Mouse (Mus musculus): ENCODE data around the gene Gabre.

Gene Gabre

DNA sequence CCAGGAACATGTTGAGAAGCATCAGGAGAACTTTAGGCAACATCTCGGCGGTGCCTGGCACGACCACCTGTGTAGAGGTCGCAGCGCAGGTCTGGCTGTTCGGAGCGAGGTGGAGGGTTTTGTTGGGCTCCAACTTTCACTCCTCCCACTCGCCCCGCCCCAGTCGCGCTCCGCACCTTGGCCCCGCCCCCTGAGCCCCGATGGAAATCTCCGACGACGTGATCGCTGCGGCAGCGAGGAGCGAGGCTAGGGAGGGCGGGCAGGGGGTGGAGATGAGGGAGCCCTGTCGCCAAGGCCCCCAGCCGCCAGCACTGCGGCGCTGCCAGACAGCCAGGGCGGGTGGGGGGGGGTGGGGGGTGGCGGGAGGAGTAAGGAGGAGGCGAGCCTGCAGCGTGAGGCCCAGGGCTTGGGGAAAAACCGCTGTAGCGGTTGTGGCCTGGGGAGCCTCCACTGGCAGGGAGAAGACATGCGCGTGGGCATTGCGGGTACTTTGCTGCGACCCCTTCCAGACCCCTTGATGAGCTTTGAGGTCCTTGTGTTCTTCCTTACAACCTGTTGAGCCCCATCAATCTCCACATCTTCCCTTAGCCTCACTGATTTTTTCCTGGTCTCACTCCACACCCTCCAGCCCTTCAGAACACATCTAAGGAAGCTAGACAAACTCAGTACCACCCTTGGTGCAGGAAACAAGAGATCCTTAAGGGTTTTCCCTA lies at the start of gene Gabre:
Gabre (minus strand) TSS at position 145 of the 713 bp plus-strand sequence.
- DNase-seq (ENCODE audit: low read depth, low spot score) = no peak

DNA sequence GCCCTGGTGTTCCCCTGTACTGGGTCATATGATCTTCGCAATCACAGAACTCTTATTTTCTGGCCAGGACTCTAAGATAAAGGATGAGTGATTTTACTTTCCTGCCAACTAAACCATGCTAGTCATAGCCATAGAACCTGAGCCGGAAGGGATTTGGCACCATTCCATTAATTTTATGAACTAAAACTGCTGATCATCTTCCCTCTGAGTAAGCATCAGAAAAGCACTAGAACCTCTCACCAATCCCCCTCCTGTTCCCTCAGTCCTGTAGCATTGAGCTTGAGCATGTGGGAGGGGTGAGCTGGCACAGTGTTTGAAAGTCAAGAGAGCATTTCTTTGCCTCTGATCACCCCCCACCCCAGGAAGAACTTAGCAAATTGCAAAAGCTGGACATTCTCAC lies 23.2 kb upstream of the Gabre start:
- DNase-seq (ENCODE audit: low read depth, low spot score) = no peak

DNA sequence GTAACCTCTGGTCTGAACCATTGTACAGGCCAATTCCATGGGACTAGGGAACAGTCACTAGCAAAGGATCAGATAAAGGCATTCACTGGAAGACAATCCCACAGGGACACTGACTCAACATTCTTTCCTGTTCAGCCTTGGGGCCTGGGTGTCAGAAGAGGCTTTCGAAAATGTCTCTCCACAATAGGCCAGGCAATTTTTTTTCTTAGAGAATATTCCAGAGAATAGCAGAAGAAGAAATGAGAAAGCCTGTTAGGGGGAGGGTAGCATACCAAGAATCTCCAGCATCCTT lies 715 bp upstream of the Gabre start:
- DNase-seq (ENCODE audit: low read depth, low spot score) = no peak

DNA sequence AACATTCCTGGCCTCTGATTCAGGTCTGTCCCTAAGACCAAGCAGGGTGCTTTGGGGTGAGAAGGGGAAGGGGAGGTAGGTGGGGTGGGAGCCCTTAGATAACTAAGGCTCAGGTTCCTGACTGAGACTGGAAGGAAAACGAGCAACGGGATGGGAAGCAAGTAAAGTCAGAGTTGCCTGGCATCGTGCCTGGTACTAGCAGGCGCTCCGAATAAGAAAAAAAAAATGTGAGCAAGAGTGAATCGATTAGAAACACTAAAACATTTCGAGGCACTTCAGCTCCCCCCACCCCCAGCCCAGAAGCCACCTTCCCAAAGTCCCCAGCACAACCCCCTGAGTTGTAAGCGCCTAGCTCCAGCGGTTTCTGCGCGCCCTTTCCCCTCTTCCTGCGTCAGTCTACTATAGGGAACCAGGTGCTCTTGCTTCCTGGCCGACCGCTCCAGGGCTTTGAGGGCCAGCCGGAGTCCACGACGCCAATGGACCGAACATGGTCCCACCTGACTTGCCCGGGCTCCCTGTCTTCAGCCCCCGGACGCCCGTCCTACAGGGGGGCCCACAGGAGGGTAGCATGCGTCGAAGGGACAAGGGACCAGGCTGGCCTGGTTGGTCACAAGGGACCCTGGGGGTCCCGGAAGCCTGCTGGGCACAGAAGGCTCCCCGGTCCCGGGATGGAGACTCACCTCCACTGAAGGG lies 491 bp downstream of the Gabre start:
- DNase-seq (ENCODE audit: low read depth, low spot score) = no peak

DNA sequence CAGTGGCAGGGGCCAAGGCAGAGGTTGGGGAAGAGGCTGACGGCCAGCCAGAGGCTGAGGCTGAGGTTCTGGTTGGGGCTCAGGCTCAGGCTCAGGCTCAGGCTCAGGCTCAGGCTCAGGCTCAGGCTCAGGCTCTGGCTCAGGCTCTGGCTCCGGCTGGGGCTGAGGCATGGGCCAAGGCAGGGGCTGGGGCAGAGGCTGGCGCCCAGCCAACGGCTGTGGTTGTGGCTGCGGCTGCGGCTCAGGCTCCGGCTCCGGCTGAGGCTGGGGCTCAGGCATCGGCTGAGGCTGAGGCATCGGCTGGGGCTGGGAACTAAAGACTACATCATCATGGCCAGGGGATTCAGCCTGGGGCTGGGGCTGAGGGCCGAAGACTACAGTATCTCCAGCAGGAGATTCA lies 4.0 kb downstream of the Gabre start:
- DNase-seq (ENCODE audit: low read depth, low spot score) = no peak

DNA sequence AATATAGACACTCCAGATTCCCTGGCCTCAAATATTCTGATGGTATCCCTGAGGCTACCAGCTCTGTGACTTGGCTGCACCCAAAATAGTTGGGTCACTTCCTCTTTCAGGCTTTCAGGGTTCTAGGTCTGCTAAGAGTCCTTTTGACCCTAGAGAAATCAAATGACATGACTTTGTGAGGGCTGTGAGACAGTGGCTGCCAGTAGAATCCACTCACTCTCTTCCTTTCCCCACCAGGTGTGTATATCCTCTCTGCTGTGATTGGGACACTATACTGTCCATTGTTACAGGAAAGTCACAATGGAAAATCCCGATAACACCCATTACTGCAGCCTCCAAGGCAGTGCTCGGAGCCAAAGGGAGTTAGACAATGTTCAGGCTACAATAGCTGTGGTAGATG lies 52.9 kb downstream of the Gabre start, which contains the start of gene Magea4:
Magea4 (plus strand) TSS at position 301 of the 400 bp plus-strand sequence.
- no peak for DNase-seq (ENCODE audit: low read depth, low spot score)
